Mouse (Mus musculus) neural tube, embryonic 11.5 days (tissue): ENCODE measurements around the gene Gm45837. TPM values are rescaled to one million over a fixed set of nuclear protein-coding genes. Genes with fewer than 3 reads are reported as not detected.

ENCODE experiments used
- ATAC-seq: fragments of 200-750 bp; cut with Nextera tagmentation; 2 replicates; pipeline ENCODE4 v1.8.0; 2017; ENCODE audit warnings: moderate number of reproducible peaks, mild to moderate bottlenecking, moderate TSS enrichment, moderate library complexity; ENCODE audit not compliant: insufficient read depth, low FRiP score, low TSS enrichment
- DNase-seq: peaks from one replicate; pipeline ENCODE4 v3.0.0-alpha.2; 2015; ENCODE audit warnings: low spot score
- H3K27ac ChIP-seq: fragments of 300-500 bp; sonication (generic); 2 replicates; pipeline ENCODE4 v1.5.1; 2014; ENCODE audit warnings: low read depth, mild to moderate bottlenecking, low read length
- H3K27me3 ChIP-seq: fragments of 300-500 bp; sonication (generic); 2 replicates; pipeline ENCODE4 v1.6.1; 2014; ENCODE audit warnings: mild to moderate bottlenecking, low read length, mixed read lengths; ENCODE audit not compliant: control insufficient read depth, insufficient read depth
- H3K36me3 ChIP-seq: fragments of 300-500 bp; sonication (generic); 2 replicates; pipeline ENCODE4 v1.6.1; 2014; ENCODE audit warnings: mild to moderate bottlenecking, low read length, moderate library complexity, mixed read lengths; ENCODE audit not compliant: control insufficient read depth, insufficient read depth
- H3K4me1 ChIP-seq: fragments of 300-500 bp; sonication (generic); 2 replicates; pipeline ENCODE4 v1.6.1; 2014; ENCODE audit warnings: low read length, mixed read lengths; ENCODE audit not compliant: control insufficient read depth, insufficient read depth
- H3K4me2 ChIP-seq: fragments of 300-500 bp; sonication (generic); 2 replicates; pipeline ENCODE4 v1.6.1; 2014; ENCODE audit warnings: low read depth, mild to moderate bottlenecking, moderate library complexity
- H3K4me3 ChIP-seq: fragments of 300-500 bp; sonication (generic); 2 replicates; pipeline ENCODE4 v1.5.1; 2014; ENCODE audit warnings: low read depth, low read length
- H3K9ac ChIP-seq: fragments of 300-500 bp; sonication (generic); 2 replicates; pipeline ENCODE4 v1.6.1; 2014; ENCODE audit warnings: mild to moderate bottlenecking, low read length
- H3K9me3 ChIP-seq: fragments of 300-500 bp; sonication (generic); 2 replicates; pipeline ENCODE4 v1.6.1; 2016; ENCODE audit warnings: low read length; ENCODE audit not compliant: control insufficient read depth
- WGBS: fragments of 180-500 bp; shearing (Covaris S2); extraction: QIAGEN DNeasy Blood & Tissue Kit; methylation state at CpG from one replicate; pipeline ENCODE4 v1.1.7; 2014; 5-methylcytosine and 5-hydroxymethylcytosine counted together
- polyA plus RNA-seq: library from polyadenylated mRNA; unstranded; fragments of >200 nt; fragmentation: Nextera tagmentation; extraction: Ambion mirVana; gene quantifications from 2 replicates; pipeline ENCODE4 v1.2.1, GENCODE M21; 2014

Gm45837 gene
- polyA plus RNA-seq, 1 experiment from 2014 or later, result not detected

DNA sequence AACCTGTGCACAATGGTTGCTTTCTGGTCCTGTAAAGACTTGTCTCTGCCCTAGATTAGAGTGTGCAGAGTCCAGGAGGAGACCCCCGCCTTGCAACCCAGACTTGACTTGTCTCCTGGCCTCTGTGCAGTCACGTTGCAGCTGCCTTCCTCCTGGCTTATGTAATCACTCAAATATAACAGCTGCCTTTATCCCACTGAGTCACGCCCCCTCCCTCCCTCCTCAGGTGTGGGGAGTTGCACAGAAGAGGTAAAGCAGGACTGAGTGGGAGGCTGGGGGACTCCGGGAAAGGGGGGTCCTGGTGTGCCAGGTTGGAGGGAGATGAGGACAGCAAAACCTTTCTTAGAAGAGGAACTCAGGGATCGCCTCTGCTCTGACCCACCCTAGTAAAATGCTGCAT, 5.7 kb downstream of the Gm45837 start:
- no peak overlapping the region for H3K4me3 ChIP-seq
- H3K4me2 ChIP-seq, result no peak overlapping the region
- H3K9ac ChIP-seq, result no peak overlapping the region
- H3K9me3 ChIP-seq, result no peaks in the 10 kb centered on the region
- DNase-seq, result no peak
- no peak overlapping the region for H3K27ac ChIP-seq
- H3K27me3 ChIP-seq, result peaks cover 2% of the 10 kb centered on the region; the same call in 1 of the 2 replicates
- H3K4me1 ChIP-seq, result peaks cover 9% of the 10 kb centered on the region; the same call in 1 of the 2 replicates
- WGBS, result 62% methylated on average over 5 of the region's 5 CpGs
- no peaks in the 10 kb centered on the region for H3K36me3 ChIP-seq
- no peak for ATAC-seq

- 7% methylated on average over 27 of the region's 27 CpGs for WGBS
- no peak overlapping the region for H3K4me2 ChIP-seq
- DNase-seq (peak; percentile 56), ATAC-seq (no peak)
- H3K4me1 ChIP-seq, result peaks cover 9% of the 10 kb centered on the region; the same call in 1 of the 2 replicates
- no peak overlapping the region for H3K27ac ChIP-seq
- no peak overlapping the region for H3K4me3 ChIP-seq
- no peak overlapping the region for H3K9ac ChIP-seq
- H3K9me3 ChIP-seq, result no peaks in the 10 kb centered on the region
- H3K27me3 ChIP-seq, result peaks cover 2% of the 10 kb centered on the region; the same call in 1 of the 2 replicates
- H3K36me3 ChIP-seq, result no peaks in the 10 kb centered on the region
Measured at GRCm38 (mm10) chr7:101419013-101419770, 8.5 kb downstream of the Gm45837 start.

GRCm38 (mm10) chr7:101421529-101421928, 10.8 kb downstream of the Gm45837 start, which contains the start of gene Pde2a:
Gene Pde2a (plus strand): TSS chr7:101421691.
- no peaks in the 10 kb centered on the region for H3K9me3 ChIP-seq
- 19% methylated on average over 6 of the region's 6 CpGs for WGBS
- no peak for ATAC-seq
- peak within 1 kb of the TSS; percentile 10; the same call in 1 of the 2 replicates for H3K4me3 ChIP-seq
- DNase-seq, result no peak
- peaks cover 2% of the 10 kb centered on the region; the same call in 1 of the 2 replicates for H3K27me3 ChIP-seq
- H3K9ac ChIP-seq, result peak within 1 kb of the TSS; percentile 22
- peak within 1 kb of the TSS; percentile 25 for H3K4me2 ChIP-seq
- H3K27ac ChIP-seq, result no peak within 1 kb of the TSS
- H3K36me3 ChIP-seq, result no peaks in the 10 kb centered on the region
- H3K4me1 ChIP-seq, result no peaks in the 10 kb centered on the region

DNA sequence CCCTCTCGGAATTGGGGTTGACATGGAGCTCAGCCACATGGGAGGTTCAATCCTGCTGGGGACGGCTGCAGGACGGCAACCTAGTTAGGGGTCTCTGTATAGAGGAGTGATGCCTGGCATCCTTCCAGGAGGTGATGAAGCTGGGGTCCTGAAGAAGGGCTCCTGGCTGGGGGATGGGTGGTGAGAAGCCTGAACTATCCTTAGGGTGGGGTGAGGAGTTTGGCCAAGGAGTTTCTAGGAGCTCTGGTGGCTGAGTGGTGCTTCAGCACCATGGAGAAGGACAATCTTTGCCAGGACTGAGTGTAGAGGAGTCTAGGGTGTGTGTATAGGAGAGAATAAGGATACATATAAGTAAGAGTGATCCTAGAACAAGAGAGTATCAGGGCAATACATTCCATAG, 11.4 kb downstream of the Gm45837 start:
- no peak for DNase-seq
- WGBS, result 25% methylated on average over 3 of the region's 3 CpGs
- Histone ChIP-seq H3K9me3 (no peaks in the 10 kb centered on the region), H3K9ac (peak overlapping the region; percentile 22; the same call in 1 of the 2 replicates), H3K27ac (no peak overlapping the region), H3K4me3 (peak overlapping the region; percentile 10; the same call in 1 of the 2 replicates), H3K36me3 (no peaks in the 10 kb centered on the region), H3K4me2 (peak overlapping the region; percentile 25), H3K27me3 (peaks cover 2% of the 10 kb centered on the region; the same call in 1 of the 2 replicates), H3K4me1 (no peaks in the 10 kb centered on the region)
- no peak for ATAC-seq

- Histone ChIP-seq H3K4me3 (no peak overlapping the region), H3K27me3 (peaks cover 2% of the 10 kb centered on the region; the same call in 1 of the 2 replicates)
- WGBS, result 88% methylated on average over 8 of the region's 8 CpGs
Measured at GRCm38 (mm10) chr7:101422646-101423045, 12.0 kb downstream of the Gm45837 start.

GRCm38 (mm10) chr7:101423970-101424369, 13.3 kb downstream of the Gm45837 start:
- H3K9ac ChIP-seq, result no peak overlapping the region
- no peaks in the 10 kb centered on the region for H3K9me3 ChIP-seq
- no peak overlapping the region for H3K4me2 ChIP-seq
- DNase-seq (no peak), ATAC-seq (no peak)
- H3K27ac ChIP-seq, result no peak overlapping the region
- no peak overlapping the region for H3K4me3 ChIP-seq
- no peaks in the 10 kb centered on the region for H3K4me1 ChIP-seq
- 71% methylated on average over 6 of the region's 6 CpGs for WGBS
- no peaks in the 10 kb centered on the region for H3K27me3 ChIP-seq
- no peaks in the 10 kb centered on the region for H3K36me3 ChIP-seq

More at GRCm38 (mm10) chr7:101422646-101423045, 12.0 kb downstream of the Gm45837 start:
- Histone ChIP-seq H3K9ac (no peak overlapping the region), H3K4me1 (no peaks in the 10 kb centered on the region), H3K4me2 (no peak overlapping the region), H3K27ac (no peak overlapping the region), H3K36me3 (no peaks in the 10 kb centered on the region), H3K9me3 (no peaks in the 10 kb centered on the region)
- no peak for DNase-seq
- ATAC-seq, result no peak

DNA sequence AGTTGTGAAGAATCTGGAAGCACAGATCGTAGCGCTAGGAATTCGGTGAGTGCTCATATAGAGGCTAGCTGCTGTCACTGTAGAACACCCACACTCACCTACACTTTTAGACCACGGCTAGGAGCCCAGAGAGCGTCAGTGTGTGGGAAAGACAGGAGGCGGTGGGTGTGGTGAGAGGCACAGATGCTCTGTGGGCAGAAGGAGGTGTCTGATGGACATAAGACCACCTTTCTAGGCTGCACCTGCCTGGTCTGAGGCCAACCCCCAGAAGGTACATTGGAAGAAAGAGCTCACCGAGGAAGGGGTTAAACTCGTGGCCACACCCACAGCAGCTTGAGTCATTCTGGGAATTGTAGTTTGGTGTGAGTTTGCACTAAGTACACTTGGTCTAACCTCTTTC, 16.0 kb downstream of the Gm45837 start:
- H3K9ac ChIP-seq, result no peak overlapping the region
- ATAC-seq, result no peak
- no peaks in the 10 kb centered on the region for H3K4me1 ChIP-seq
- no peak overlapping the region for H3K4me3 ChIP-seq
- no peak overlapping the region for H3K4me2 ChIP-seq
- no peaks in the 10 kb centered on the region for H3K9me3 ChIP-seq
- H3K36me3 ChIP-seq, result no peaks in the 10 kb centered on the region
- no peak overlapping the region for H3K27ac ChIP-seq
- no peak for DNase-seq
- WGBS, result 78% methylated on average over 8 of the region's 8 CpGs
- H3K27me3 ChIP-seq, result no peaks in the 10 kb centered on the region

GRCm38 (mm10) chr7:101427736-101428135, 17.1 kb downstream of the Gm45837 start:
- no peak overlapping the region for H3K4me3 ChIP-seq
- no peaks in the 10 kb centered on the region for H3K36me3 ChIP-seq
- H3K27me3 ChIP-seq, result no peaks in the 10 kb centered on the region
- no peaks in the 10 kb centered on the region for H3K9me3 ChIP-seq
- H3K9ac ChIP-seq, result no peak overlapping the region
- WGBS, result 20% methylated on average over 2 of the region's 2 CpGs
- peak; percentile 66 for DNase-seq
- H3K4me2 ChIP-seq, result no peak overlapping the region
- ATAC-seq, result no peak
- no peak overlapping the region for H3K27ac ChIP-seq
- no peaks in the 10 kb centered on the region for H3K4me1 ChIP-seq

DNA sequence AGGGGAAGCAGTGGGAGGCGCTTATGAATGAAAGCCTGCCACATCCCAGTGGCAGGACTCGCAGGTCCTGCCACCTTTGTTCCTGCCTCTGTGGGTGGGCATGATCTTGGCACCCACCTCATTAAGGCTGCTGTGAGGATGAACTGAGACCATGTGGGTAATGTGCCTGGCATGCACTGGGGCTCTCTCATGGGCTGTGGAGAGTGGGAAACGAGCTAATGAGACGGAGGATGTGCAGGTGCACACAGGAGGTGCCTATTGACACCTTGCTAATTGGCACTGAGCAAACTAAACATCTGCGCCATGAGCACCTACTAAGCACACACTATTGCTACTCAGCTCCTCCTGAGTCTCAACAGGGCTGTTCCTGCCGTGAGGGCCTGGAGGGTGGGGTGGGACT, 24.4 kb downstream of the Gm45837 start:
- H3K9ac ChIP-seq, result no peak overlapping the region
- DNase-seq (no peak), ATAC-seq (no peak)
- no peaks in the 10 kb centered on the region for H3K27me3 ChIP-seq
- no peaks in the 10 kb centered on the region for H3K9me3 ChIP-seq
- no peak overlapping the region for H3K27ac ChIP-seq
- no peaks in the 10 kb centered on the region for H3K36me3 ChIP-seq
- no peak overlapping the region for H3K4me3 ChIP-seq
- 72% methylated on average over 6 of the region's 6 CpGs for WGBS
- H3K4me2 ChIP-seq, result no peak overlapping the region
- H3K4me1 ChIP-seq, result no peaks in the 10 kb centered on the region
